Mouse (Mus musculus) hindbrain, embryonic 16.5 days (tissue): ENCODE measurements around the gene AU040320. TPM values are rescaled to one million over a fixed set of nuclear protein-coding genes. Genes with fewer than 3 reads are reported as not detected.

ENCODE experiments used
- ATAC-seq: fragments of 200-750 bp; cut with Nextera tagmentation; 2 replicates; pipeline ENCODE4 v1.8.0; 2017; ENCODE audit warnings: moderate TSS enrichment, moderate library complexity
- H3K27ac ChIP-seq: fragments of 300-500 bp; sonication (generic); 2 replicates; pipeline ENCODE4 v1.5.1; 2014; ENCODE audit warnings: low read depth, mild to moderate bottlenecking, control low read depth, low read length, moderate library complexity
- H3K27me3 ChIP-seq: fragments of 300-500 bp; sonication (generic); replicated peaks from 2 replicates; pipeline ENCODE4 v1.6.1; 2014; ENCODE audit warnings: low read length; ENCODE audit not compliant: control insufficient read depth, insufficient read depth
- H3K36me3 ChIP-seq: fragments of 300-500 bp; sonication (generic); 2 replicates; pipeline ENCODE4 v1.6.1; 2014; ENCODE audit warnings: mild to moderate bottlenecking, low read length, moderate library complexity, mixed read lengths; ENCODE audit not compliant: control insufficient read depth, insufficient read depth
- H3K4me1 ChIP-seq: fragments of 300-500 bp; sonication (generic); 2 replicates; pipeline ENCODE4 v1.6.1; 2014; ENCODE audit warnings: low read depth, low read length; ENCODE audit not compliant: control insufficient read depth, insufficient read depth
- H3K4me2 ChIP-seq: fragments of 300-500 bp; sonication (generic); 2 replicates; pipeline ENCODE4 v1.6.1; 2014; ENCODE audit warnings: mild to moderate bottlenecking, low read length, control low read depth, moderate library complexity
- H3K4me3 ChIP-seq: fragments of 300-500 bp; sonication (generic); 2 replicates; pipeline ENCODE4 v1.5.1; 2014; ENCODE audit warnings: mild to moderate bottlenecking, low read length, control low read depth, moderate library complexity
- H3K9ac ChIP-seq: fragments of 300-500 bp; sonication (generic); 2 replicates; pipeline ENCODE4 v1.6.1; 2014; ENCODE audit warnings: low read depth, mild to moderate bottlenecking, control low read depth, low read length, moderate library complexity
- H3K9me3 ChIP-seq: fragments of 300-500 bp; sonication (generic); 2 replicates; pipeline ENCODE4 v1.6.1; 2014; ENCODE audit warnings: mild to moderate bottlenecking, low read length, moderate library complexity; ENCODE audit not compliant: control insufficient read depth
- WGBS: fragments of 180-500 bp; shearing (Covaris S2); extraction: QIAGEN DNeasy Blood & Tissue Kit; methylation state at CpG from one replicate; pipeline ENCODE4 v1.1.7; 2014; 5-methylcytosine and 5-hydroxymethylcytosine counted together
- polyA plus RNA-seq: library from polyadenylated mRNA; unstranded; fragments of >200 nt; fragmentation: Nextera tagmentation; extraction: Ambion mirVana; gene quantifications from 2 replicates; pipeline ENCODE4 v1.2.1, GENCODE M21; 2015

The AU040320 gene
- polyA plus RNA-seq, 1 experiment from 2014 or later = 35.0 TPM

- H3K9me3 ChIP-seq = no peaks in the 10 kb centered on the region
- peak overlapping the region; percentile 44; the same call in 1 of the 2 replicates for H3K27ac ChIP-seq
- H3K4me2 ChIP-seq = no peak overlapping the region
- ATAC-seq = no peak
- H3K4me3 ChIP-seq = no peak overlapping the region
- H3K36me3 ChIP-seq = no peaks in the 10 kb centered on the region
- WGBS = 33% methylated on average over 8 of the region's 8 CpGs
- H3K9ac ChIP-seq = peak overlapping the region; percentile 38; the same call in 1 of the 2 replicates
- H3K4me1 ChIP-seq = peaks cover 4% of the 10 kb centered on the region; the same call in 1 of the 2 replicates
- H3K27me3 ChIP-seq = no peaks in the 10 kb centered on the region
These were observed 50.0 kb downstream of the AU040320 start for GRCm38 (mm10) chr4:126803268-126803873.

- Histone ChIP-seq H3K36me3 (no peaks in the 10 kb centered on the region), H3K4me2 (no peak overlapping the region), H3K27me3 (no peaks in the 10 kb centered on the region), H3K9ac (no peak overlapping the region), H3K4me1 (peaks cover 4% of the 10 kb centered on the region; the same call in 1 of the 2 replicates), H3K4me3 (no peak overlapping the region), H3K27ac (no peak overlapping the region), H3K9me3 (no peaks in the 10 kb centered on the region)
- no peak for ATAC-seq
- 66% methylated on average over 4 of the region's 4 CpGs for WGBS
These were observed 52.4 kb downstream of the AU040320 start for GRCm38 (mm10) chr4:126805741-126806140.

- Histone ChIP-seq H3K27me3 (no peaks in the 10 kb centered on the region), H3K9me3 (no peaks in the 10 kb centered on the region), H3K4me2 (no peak overlapping the region), H3K9ac (no peak overlapping the region), H3K4me3 (no peak overlapping the region), H3K36me3 (no peaks in the 10 kb centered on the region), H3K27ac (no peak overlapping the region), H3K4me1 (peaks cover 4% of the 10 kb centered on the region; the same call in 1 of the 2 replicates)
- 93% methylated on average over 7 of the region's 7 CpGs for WGBS
- no peak for ATAC-seq
These were observed 53.5 kb downstream of the AU040320 start for GRCm38 (mm10) chr4:126806692-126807427.

- no peaks in the 10 kb centered on the region; the same call in 1 of the 2 replicates for H3K4me1 ChIP-seq
- WGBS = 90% methylated on average over 3 of the region's 3 CpGs
- H3K27me3 ChIP-seq = no peaks in the 10 kb centered on the region
- H3K9ac ChIP-seq = no peak overlapping the region
- no peak overlapping the region for H3K4me3 ChIP-seq
- H3K9me3 ChIP-seq = no peaks in the 10 kb centered on the region
- H3K36me3 ChIP-seq = peaks cover 2% of the 10 kb centered on the region; the same call in 1 of the 2 replicates
- ATAC-seq = no peak
- H3K4me2 ChIP-seq = no peak overlapping the region
- H3K27ac ChIP-seq = no peak overlapping the region
These were observed 57.2 kb downstream of the AU040320 start for GRCm38 (mm10) chr4:126810566-126810965.

- WGBS = 80% methylated on average over 5 of the region's 5 CpGs
These were observed 59.9 kb downstream of the AU040320 start for GRCm38 (mm10) chr4:126813212-126813611.

GRCm38 (mm10) chr4:126814854-126815253 is 61.5 kb downstream of the AU040320 start:
- 80% methylated on average over 5 of the region's 5 CpGs for WGBS
- ATAC-seq = no peak

More at GRCm38 (mm10) chr4:126813212-126813611, 59.9 kb downstream of the AU040320 start:
- Histone ChIP-seq H3K4me3 (no peak overlapping the region), H3K36me3 (peaks cover 6% of the 10 kb centered on the region), H3K27ac (no peak overlapping the region), H3K4me1 (no peaks in the 10 kb centered on the region; the same call in 1 of the 2 replicates), H3K9me3 (no peaks in the 10 kb centered on the region), H3K27me3 (no peaks in the 10 kb centered on the region), H3K4me2 (no peak overlapping the region), H3K9ac (no peak overlapping the region)
- no peak for ATAC-seq

GRCm38 (mm10) chr4:126822891-126823882 is 69.8 kb downstream of the AU040320 start:
- H3K36me3 ChIP-seq = no peaks in the 10 kb centered on the region
- no peaks in the 10 kb centered on the region for H3K4me1 ChIP-seq
- 46% methylated on average over 9 of the region's 9 CpGs for WGBS
- no peaks in the 10 kb centered on the region for H3K27me3 ChIP-seq
- no peak overlapping the region for H3K4me2 ChIP-seq
- ATAC-seq = peak; percentile 37; the same call in 1 of the 2 replicates
- no peak overlapping the region for H3K9ac ChIP-seq
- H3K27ac ChIP-seq = no peak overlapping the region
- H3K9me3 ChIP-seq = no peaks in the 10 kb centered on the region
- H3K4me3 ChIP-seq = no peak overlapping the region

More at GRCm38 (mm10) chr4:126814854-126815253, 61.5 kb downstream of the AU040320 start:
- Histone ChIP-seq H3K9me3 (no peaks in the 10 kb centered on the region), H3K4me1 (no peaks in the 10 kb centered on the region; the same call in 1 of the 2 replicates), H3K4me2 (no peak overlapping the region), H3K27ac (no peak overlapping the region), H3K36me3 (peaks cover 6% of the 10 kb centered on the region), H3K9ac (no peak overlapping the region), H3K27me3 (no peaks in the 10 kb centered on the region), H3K4me3 (no peak overlapping the region)

- WGBS = 86% methylated on average over 5 of the region's 5 CpGs
- no peak for ATAC-seq
- no peaks in the 10 kb centered on the region for H3K36me3 ChIP-seq
- no peaks in the 10 kb centered on the region for H3K27me3 ChIP-seq
- no peak overlapping the region for H3K4me2 ChIP-seq
- H3K27ac ChIP-seq = no peak overlapping the region
- no peak overlapping the region for H3K4me3 ChIP-seq
- no peaks in the 10 kb centered on the region for H3K4me1 ChIP-seq
- no peaks in the 10 kb centered on the region for H3K9me3 ChIP-seq
- no peak overlapping the region for H3K9ac ChIP-seq
These were observed 70.6 kb downstream of the AU040320 start for GRCm38 (mm10) chr4:126823917-126824316.
